In genomic region chr13:63985590-63985989, GRCm38 (mm10) we compare ENCODE assay signal across 11 mouse cellular contexts.
DNase-seq lines count a peak whose midpoint lies in the region; ATAC-seq and TF ChIP-seq lines count a peak whose summit lies in the region.
"Had no signal": no experiment of that assay in that cellular context is flagged by ENCODE, and none has a peak within 500 bp of the region (broad histone marks: within the 10 kb centered on the region; RNA-seq: fewer than 3 reads in every experiment).

No protein-coding gene starts in this region.

- no peak for TF ChIP-seq CTCF in heart, adult 2 months (IDR thresholded peaks at IDR 0.05)
- TF ChIP-seq CTCF in brain, embryonic 14.5 days (IDR thresholded peaks at IDR 0.05; ENCODE audit: borderline replicate concordance, extremely low read depth, insufficient read depth, insufficient read length): no peak
- no peak for TF ChIP-seq CTCF in midbrain, postnatal 0 days (IDR thresholded peaks at IDR 0.05)

- H3K9me3 ChIP-seq in hindbrain, embryonic 13.5 days: no peaks in the 10 kb centered on the region
- H3K9me3 ChIP-seq in midbrain, postnatal 0 days (ENCODE audit: low read length): no peaks in the 10 kb centered on the region
- no peaks in the 10 kb centered on the region for H3K9me3 ChIP-seq in liver, embryonic 12.5 days (replicated peaks)

- H3K79me2 ChIP-seq in heart, adult 2 months (replicated peaks; ENCODE audit: control insufficient read depth, insufficient read depth, low read length): no peaks in the 10 kb centered on the region

- peak overlapping the region; percentile 59 for H3K27ac ChIP-seq in heart, adult 2 months
- no peak overlapping the region for H3K27ac ChIP-seq in hindbrain, embryonic 13.5 days
- H3K27ac ChIP-seq in midbrain, postnatal 0 days (ENCODE audit: low read depth, low read length): no peak overlapping the region
- no peak overlapping the region for H3K27ac ChIP-seq in liver, embryonic 12.5 days

- ATAC-seq in hindbrain, embryonic 13.5 days (ENCODE audit: low FRiP score): peak; percentile 78
- no peak; the same call in 1 of the 2 replicates for ATAC-seq in midbrain, postnatal 0 days (ENCODE audit: low FRiP score)
- ATAC-seq in liver, embryonic 12.5 days: no peak
- ATAC-seq: inflammation-experienced regulatory T-cells, adult 6 months had no signal

- no peak overlapping the region for H3K4me2 ChIP-seq in hindbrain, embryonic 13.5 days
- H3K4me2 ChIP-seq in midbrain, postnatal 0 days (ENCODE audit: low read depth, low read length, poor library complexity, severe bottlenecking): no peak overlapping the region
- H3K4me2 ChIP-seq in liver, embryonic 12.5 days: no peak overlapping the region

- TF ChIP-seq EP300 in heart, adult 2 months (IDR thresholded peaks at IDR 0.05; ENCODE audit: insufficient read depth, low read depth, low read length): no peak

- 35% methylated on average over 4 of the region's 4 CpGs for WGBS in heart, adult 2 months
- 8% methylated on average over 4 of the region's 4 CpGs for WGBS in hindbrain, embryonic 13.5 days
- WGBS in midbrain, postnatal 0 days: 14% methylated on average over 4 of the region's 4 CpGs
- 43% methylated on average over 4 of the region's 4 CpGs for WGBS in liver, embryonic 12.5 days (ENCODE audit: insufficient replicate concordance)

- H3K9ac ChIP-seq in heart, adult 2 months (ENCODE audit: low read depth, low read length): no peak overlapping the region
- H3K9ac ChIP-seq in hindbrain, embryonic 13.5 days: no peak overlapping the region
- H3K9ac ChIP-seq in midbrain, postnatal 0 days (replicated peaks; ENCODE audit: low read length, poor library complexity, severe bottlenecking): no peak overlapping the region
- H3K9ac ChIP-seq in liver, embryonic 12.5 days: no peak overlapping the region

- H3K27me3 ChIP-seq in heart, adult 2 months (ENCODE audit: control insufficient read depth, insufficient read depth, low read length): no peaks in the 10 kb centered on the region
- H3K27me3 ChIP-seq in hindbrain, embryonic 13.5 days: peaks cover 13% of the 10 kb centered on the region; the same call in 1 of the 2 replicates
- no peaks in the 10 kb centered on the region for H3K27me3 ChIP-seq in midbrain, postnatal 0 days (ENCODE audit: insufficient read depth, low read length)
- no peaks in the 10 kb centered on the region for H3K27me3 ChIP-seq in liver, embryonic 12.5 days (replicated peaks)

- intact Hi-C loops in heart, adult 2 months (cut with DNase I): loop anchor here (5.0 kb wide), 3 partner anchors 288 to 413 kb away; partner anchors contain the start of gene Ptch1
- intact Hi-C loops in heart, postnatal 14 days (cut with DNase I): loop anchor here (5.0 kb wide), 3 partner anchors 43 to 413 kb away; partner anchors contain the start of gene Ptch1

- no peak for DNase-seq in heart, adult 2 months
- DNase-seq in heart, postnatal 14 days: no peak
- peak; percentile 95 for DNase-seq in brain, embryonic 14.5 days (ENCODE audit: low read depth)
- DNase-seq in midbrain, postnatal 0 days (ENCODE audit: low spot score): peak; percentile 53
- DNase-seq in gastrocnemius, adult 8-10 months (ENCODE audit: low spot score in 2 of 2): no peak
- DNase-seq in ovary, postnatal 36 days (ENCODE audit: low spot score): no peak
- DNase-seq: B cell, adult 2 months; cerebellum, adult 8-10 months had no signal

- H3K36me3 ChIP-seq in heart, adult 2 months (ENCODE audit: control insufficient read depth, insufficient read depth, low read length): no peaks in the 10 kb centered on the region
- H3K36me3 ChIP-seq in hindbrain, embryonic 13.5 days: no peaks in the 10 kb centered on the region
- H3K36me3 ChIP-seq in midbrain, postnatal 0 days (ENCODE audit: insufficient read depth, low read length): peaks cover 2% of the 10 kb centered on the region; the same call in 1 of the 2 replicates
- H3K36me3 ChIP-seq in liver, embryonic 12.5 days: no peaks in the 10 kb centered on the region

- TF ChIP-seq POLR2A in heart, adult 2 months (IDR thresholded peaks at IDR 0.05; ENCODE audit: insufficient read depth, low read depth, low read length): no peak
- no peak for TF ChIP-seq POLR2A in brain, embryonic 14.5 days (IDR thresholded peaks at IDR 0.05; ENCODE audit: borderline replicate concordance, extremely low read depth, insufficient read depth, insufficient read length, poor library complexity, severe bottlenecking)

- H3K4me1 ChIP-seq in heart, adult 2 months (ENCODE audit: control insufficient read depth, insufficient read depth, low read length): peaks cover 11% of the 10 kb centered on the region
- H3K4me1 ChIP-seq in hindbrain, embryonic 13.5 days (replicated peaks): peaks cover 33% of the 10 kb centered on the region
- no peaks in the 10 kb centered on the region for H3K4me1 ChIP-seq in midbrain, postnatal 0 days (ENCODE audit: insufficient read depth, low read length)
- peaks cover 2% of the 10 kb centered on the region; the same call in 1 of the 2 replicates for H3K4me1 ChIP-seq in liver, embryonic 12.5 days

- no peak overlapping the region for H3K4me3 ChIP-seq in heart, adult 2 months
- no peak overlapping the region for H3K4me3 ChIP-seq in hindbrain, embryonic 13.5 days
- no peak overlapping the region for H3K4me3 ChIP-seq in midbrain, postnatal 0 days (ENCODE audit: low read depth, low read length)
- no peak overlapping the region for H3K4me3 ChIP-seq in liver, embryonic 12.5 days

Comparison
In these comparisons a context has a peak if more than half of its experiments do, and no peak if none do; other contexts are left out.
1. DNase-seq: peak in brain, embryonic 14.5 days (single experiment) and midbrain, postnatal 0 days (single experiment); none in heart, adult 2 months (0 of 2), heart, postnatal 14 days (0 of 2), gastrocnemius, adult 8-10 months (0 of 2) and ovary, postnatal 36 days (single experiment).